Mouse (Mus musculus) heart, postnatal 0 days (tissue): ENCODE results near the gene AC124108.1.

Experiments used
- CTCF ChIP-seq: IDR thresholded peaks from 2 replicates; pipeline ENCODE4 v1.5.1; 2016; ENCODE audit warnings: antibody characterized with exemption, control low read depth, low read depth
- EP300 ChIP-seq: IDR thresholded peaks from 2 replicates; pipeline ENCODE4 v1.6.1; 2016; ENCODE audit warnings: antibody characterized with exemption, low read depth

DNA sequence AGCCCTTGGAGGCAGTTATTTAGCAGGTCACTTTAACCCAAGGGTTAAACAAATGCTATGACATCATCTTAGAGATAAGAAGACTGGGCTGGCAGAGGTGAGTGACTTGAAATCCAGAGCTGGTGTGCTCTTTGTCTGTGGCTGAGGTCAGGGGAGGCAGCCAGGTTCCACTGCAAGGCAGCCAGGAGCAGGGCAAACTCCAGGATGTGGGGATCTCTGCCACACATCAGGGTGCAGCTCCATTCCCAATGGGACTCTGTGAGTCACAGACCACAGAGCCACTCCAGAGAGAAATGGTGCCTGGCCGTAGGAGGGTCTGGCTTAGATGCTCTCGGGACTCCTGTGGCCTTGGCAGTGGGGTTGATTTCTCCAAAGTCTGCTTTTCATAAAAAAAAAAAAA, 39.3 kb upstream of the AC124108.1 start:
- TF ChIP-seq CTCF (no peak), EP300 (no peak)
